Mouse (Mus musculus): ENCODE measurements around the gene Scn5a. TPM values are rescaled to one million over a fixed set of nuclear protein-coding genes. Genes with fewer than 3 reads are reported as not detected.

Gene Scn5a
- polyA plus RNA-seq, 1 experiment from 2014 or later: 0.34 TPM

DNA sequence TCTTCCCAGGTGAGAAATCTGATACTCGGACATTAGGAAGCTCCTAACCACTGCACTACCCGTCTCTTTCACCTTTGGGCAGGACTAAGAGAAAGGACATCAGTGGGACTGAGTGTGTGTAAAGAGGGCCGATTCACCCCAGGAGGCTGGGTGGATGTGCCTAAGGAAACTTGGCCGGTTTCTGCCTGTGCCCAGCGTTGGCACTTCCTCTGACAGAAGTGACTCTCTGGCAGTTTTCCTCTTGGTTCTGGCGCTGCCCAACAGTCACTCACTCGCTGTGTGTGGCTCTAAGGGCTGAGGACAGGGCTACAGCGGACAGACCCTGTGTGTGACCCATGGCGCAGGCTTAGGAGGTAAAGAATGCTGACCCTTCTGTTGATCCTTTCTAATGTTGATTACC, 8.2 kb downstream of the Scn5a start:
- no peak for TF ChIP-seq CTCF (IDR thresholded peaks at IDR 0.05; ENCODE audit: low read depth)
- WGBS: 33% methylated on average over 9 of the region's 9 CpGs
- Histone ChIP-seq H3K4me2 (replicated peaks; ENCODE audit: low read depth) (no peak overlapping the region), H3K9me3 (ENCODE audit: control insufficient read depth) (no peaks in the 10 kb centered on the region), H3K4me3 (ENCODE audit: low read depth, low read length) (no peak overlapping the region), H3K27me3 (replicated peaks; ENCODE audit: control insufficient read depth, insufficient read depth, low read length) (peaks cover 25% of the 10 kb centered on the region), H3K9ac (ENCODE audit: low read depth, low read length) (no peak overlapping the region), H3K36me3 (ENCODE audit: control insufficient read depth, insufficient read depth) (no peaks in the 10 kb centered on the region), H3K27ac (ENCODE audit: low read depth, low read length) (no peak overlapping the region), H3K4me1 (replicated peaks; ENCODE audit: control insufficient read depth, insufficient read depth, low read length) (no peaks in the 10 kb centered on the region)
- ATAC-seq: no peak

DNA sequence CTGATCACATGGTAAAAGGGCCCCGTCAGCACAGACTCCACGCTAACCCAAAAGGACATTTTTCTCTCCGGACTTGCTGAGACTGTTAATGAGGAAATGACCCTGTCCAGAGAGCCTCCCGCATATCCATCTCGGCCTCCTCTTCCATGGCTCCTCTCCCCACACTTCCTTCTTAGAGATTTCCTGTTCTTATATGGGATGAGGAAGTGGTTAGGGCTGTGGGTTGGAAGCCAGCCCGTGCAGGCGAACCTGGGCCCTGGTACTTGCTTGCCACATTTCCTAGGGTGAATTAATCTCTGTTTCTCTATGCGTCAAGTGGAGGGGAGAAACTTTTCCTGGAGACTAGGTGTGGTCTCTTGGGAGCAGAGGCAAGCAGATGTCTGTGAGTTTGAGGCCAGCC, 10.1 kb downstream of the Scn5a start:
- H3K9me3 ChIP-seq (ENCODE audit: control insufficient read depth): no peaks in the 10 kb centered on the region
- no peak for TF ChIP-seq CTCF (IDR thresholded peaks at IDR 0.05; ENCODE audit: low read depth)
- ATAC-seq: no peak
- no peak overlapping the region for H3K9ac ChIP-seq (ENCODE audit: low read depth, low read length)
- H3K4me2 ChIP-seq (replicated peaks; ENCODE audit: low read depth): no peak overlapping the region
- H3K36me3 ChIP-seq (ENCODE audit: control insufficient read depth, insufficient read depth): no peaks in the 10 kb centered on the region
- peaks cover 22% of the 10 kb centered on the region for H3K27me3 ChIP-seq (replicated peaks; ENCODE audit: control insufficient read depth, insufficient read depth, low read length)
- WGBS: 80% methylated on average over 8 of the region's 8 CpGs
- no peak overlapping the region for H3K4me3 ChIP-seq (ENCODE audit: low read depth, low read length)
- H3K4me1 ChIP-seq (replicated peaks; ENCODE audit: control insufficient read depth, insufficient read depth, low read length): no peaks in the 10 kb centered on the region
- H3K27ac ChIP-seq (ENCODE audit: low read depth, low read length): no peak overlapping the region

DNA sequence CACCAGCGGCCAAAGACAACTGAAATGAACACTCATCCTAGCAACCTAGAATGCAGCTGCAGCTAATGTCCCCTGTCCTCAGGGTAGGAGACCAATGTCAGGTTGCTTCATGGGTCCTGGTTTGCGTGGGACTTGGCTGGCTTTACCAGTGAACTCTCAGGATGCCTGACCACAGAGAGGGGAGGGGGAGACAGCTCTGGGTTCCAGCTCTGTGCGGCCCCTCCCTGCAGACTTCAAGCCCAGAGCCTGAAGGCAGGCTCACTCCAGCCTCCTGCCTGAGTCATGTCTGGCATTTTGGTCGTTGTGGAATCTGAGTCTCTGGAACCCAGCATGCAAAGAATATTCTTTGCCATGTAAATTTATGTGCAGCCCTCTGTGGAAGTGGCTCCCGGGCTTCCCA, 11.0 kb downstream of the Scn5a start:
- H3K36me3 ChIP-seq (ENCODE audit: control insufficient read depth, insufficient read depth): no peaks in the 10 kb centered on the region
- H3K27ac ChIP-seq (ENCODE audit: low read depth, low read length): no peak overlapping the region
- no peaks in the 10 kb centered on the region for H3K4me1 ChIP-seq (replicated peaks; ENCODE audit: control insufficient read depth, insufficient read depth, low read length)
- no peak overlapping the region for H3K4me2 ChIP-seq (replicated peaks; ENCODE audit: low read depth)
- H3K9me3 ChIP-seq (ENCODE audit: control insufficient read depth): no peaks in the 10 kb centered on the region
- no peak overlapping the region for H3K4me3 ChIP-seq (ENCODE audit: low read depth, low read length)
- no peak for ATAC-seq
- WGBS: 85% methylated on average over 5 of the region's 5 CpGs
- no peak overlapping the region for H3K9ac ChIP-seq (ENCODE audit: low read depth, low read length)
- peaks cover 16% of the 10 kb centered on the region for H3K27me3 ChIP-seq (replicated peaks; ENCODE audit: control insufficient read depth, insufficient read depth, low read length)
- no peak for TF ChIP-seq CTCF (IDR thresholded peaks at IDR 0.05; ENCODE audit: low read depth)

DNA sequence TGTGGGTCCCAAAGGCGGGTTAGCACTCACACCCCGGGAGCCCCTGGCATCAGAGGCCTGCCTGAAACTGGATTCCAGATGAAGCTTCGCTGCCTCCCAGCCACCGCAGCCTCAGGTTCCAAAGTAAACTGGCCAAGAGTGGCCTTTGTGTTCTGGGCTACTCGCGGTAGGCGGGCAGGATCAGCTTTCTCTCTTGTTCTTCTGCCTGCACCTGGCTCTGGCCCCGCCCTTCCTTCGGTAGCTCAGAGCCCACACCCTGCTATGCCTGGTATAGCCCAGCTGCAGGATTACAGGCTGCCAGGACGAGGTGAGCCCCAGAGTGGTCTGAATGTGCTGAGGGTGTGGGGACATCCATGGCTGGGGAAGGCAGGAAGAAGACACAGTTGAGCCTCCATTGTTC, 12.6 kb downstream of the Scn5a start:
- ATAC-seq: no peak
- Histone ChIP-seq H3K4me3 (ENCODE audit: low read depth, low read length) (no peak overlapping the region), H3K36me3 (ENCODE audit: control insufficient read depth, insufficient read depth) (no peaks in the 10 kb centered on the region), H3K27me3 (replicated peaks; ENCODE audit: control insufficient read depth, insufficient read depth, low read length) (peaks cover 10% of the 10 kb centered on the region; the same call in 1 of the 2 replicates), H3K9ac (ENCODE audit: low read depth, low read length) (no peak overlapping the region), H3K9me3 (ENCODE audit: control insufficient read depth) (no peaks in the 10 kb centered on the region), H3K4me2 (replicated peaks; ENCODE audit: low read depth) (no peak overlapping the region), H3K27ac (ENCODE audit: low read depth, low read length) (no peak overlapping the region), H3K4me1 (replicated peaks; ENCODE audit: control insufficient read depth, insufficient read depth, low read length) (no peaks in the 10 kb centered on the region)
- no peak for TF ChIP-seq CTCF (IDR thresholded peaks at IDR 0.05; ENCODE audit: low read depth)
- WGBS: 7% methylated on average over 10 of the region's 10 CpGs

DNA sequence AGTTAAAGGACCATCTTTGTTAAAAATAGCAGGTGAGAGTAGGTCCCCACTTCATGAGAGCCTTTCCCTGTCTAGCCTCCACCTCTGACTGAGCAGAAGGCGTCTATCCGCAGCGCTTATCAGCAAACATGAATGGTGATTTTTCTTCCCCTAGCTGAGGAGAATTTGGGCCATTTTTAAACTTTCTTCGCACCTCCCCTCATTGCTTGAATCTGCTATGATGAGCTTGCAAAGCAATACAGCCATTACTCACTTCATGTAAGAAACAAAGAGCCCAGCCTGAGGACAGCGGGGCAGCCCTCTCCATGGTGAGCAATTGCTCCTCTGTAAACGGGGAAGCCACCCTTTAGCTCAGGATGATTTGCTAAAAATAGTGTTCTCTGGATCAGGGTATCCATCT, 14.0 kb downstream of the Scn5a start:
- Histone ChIP-seq H3K9ac (ENCODE audit: low read depth, low read length) (no peak overlapping the region), H3K27ac (ENCODE audit: low read depth, low read length) (no peak overlapping the region), H3K4me1 (replicated peaks; ENCODE audit: control insufficient read depth, insufficient read depth, low read length) (no peaks in the 10 kb centered on the region), H3K27me3 (replicated peaks; ENCODE audit: control insufficient read depth, insufficient read depth, low read length) (peaks cover 2% of the 10 kb centered on the region; the same call in 1 of the 2 replicates), H3K9me3 (ENCODE audit: control insufficient read depth) (no peaks in the 10 kb centered on the region), H3K36me3 (ENCODE audit: control insufficient read depth, insufficient read depth) (no peaks in the 10 kb centered on the region), H3K4me2 (replicated peaks; ENCODE audit: low read depth) (no peak overlapping the region), H3K4me3 (ENCODE audit: low read depth, low read length) (no peak overlapping the region)
- ATAC-seq: no peak
- WGBS: 75% methylated on average over 6 of the region's 6 CpGs
- no peak for TF ChIP-seq CTCF (IDR thresholded peaks at IDR 0.05; ENCODE audit: low read depth)

DNA sequence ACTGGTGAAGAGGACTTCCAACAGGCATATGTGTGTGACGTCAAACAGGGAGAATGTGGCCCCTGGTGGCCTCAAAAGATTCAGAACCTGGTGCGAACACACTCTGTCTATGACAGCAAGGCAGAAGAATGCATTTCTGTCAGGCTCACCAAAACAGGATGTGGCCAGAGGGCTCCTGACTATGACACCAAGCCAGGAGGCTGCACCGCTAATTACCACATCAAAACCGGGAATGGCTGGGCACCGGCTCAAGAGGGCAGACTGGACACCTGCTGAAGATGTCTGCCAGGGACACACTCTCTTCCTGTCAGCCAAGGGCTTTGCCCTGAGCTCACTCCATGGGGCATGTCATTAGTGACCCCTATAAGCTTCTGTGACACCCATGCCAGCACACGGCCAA, 15.2 kb downstream of the Scn5a start:
- no peaks in the 10 kb centered on the region for H3K9me3 ChIP-seq (ENCODE audit: control insufficient read depth)
- no peak overlapping the region for H3K4me3 ChIP-seq (ENCODE audit: low read depth, low read length)
- no peaks in the 10 kb centered on the region for H3K36me3 ChIP-seq (ENCODE audit: control insufficient read depth, insufficient read depth)
- no peak overlapping the region for H3K9ac ChIP-seq (ENCODE audit: low read depth, low read length)
- TF ChIP-seq CTCF (IDR thresholded peaks at IDR 0.05; ENCODE audit: low read depth): no peak
- no peak overlapping the region for H3K4me2 ChIP-seq (replicated peaks; ENCODE audit: low read depth)
- 69% methylated on average over 6 of the region's 6 CpGs for WGBS
- no peaks in the 10 kb centered on the region for H3K27me3 ChIP-seq (replicated peaks; ENCODE audit: control insufficient read depth, insufficient read depth, low read length)
- no peaks in the 10 kb centered on the region for H3K4me1 ChIP-seq (replicated peaks; ENCODE audit: control insufficient read depth, insufficient read depth, low read length)
- no peak overlapping the region for H3K27ac ChIP-seq (ENCODE audit: low read depth, low read length)
- ATAC-seq: no peak

DNA sequence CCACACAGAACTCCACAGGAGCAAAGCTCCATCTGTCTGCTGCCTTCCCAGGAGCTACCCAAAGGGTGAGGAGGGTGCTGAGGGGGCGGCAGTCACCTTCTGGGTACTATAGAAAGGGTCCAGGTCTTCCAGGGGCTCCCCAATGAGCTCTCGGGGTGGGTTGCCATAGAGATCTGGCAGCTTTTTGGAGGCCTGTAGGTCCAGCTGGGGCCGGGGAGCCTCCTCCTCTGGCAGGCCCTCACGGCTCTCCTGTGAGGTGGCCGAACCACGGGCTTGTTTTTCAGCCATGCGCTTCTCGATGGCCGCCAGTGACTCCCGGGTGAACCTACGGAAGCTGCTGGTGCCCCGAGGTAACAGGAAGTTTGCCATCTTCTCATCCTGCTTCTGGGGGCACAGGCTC, 16.6 kb downstream of the Scn5a start:
- no peak overlapping the region for H3K27ac ChIP-seq (ENCODE audit: low read depth, low read length)
- H3K36me3 ChIP-seq (ENCODE audit: control insufficient read depth, insufficient read depth): no peaks in the 10 kb centered on the region
- 69% methylated on average over 12 of the region's 12 CpGs for WGBS
- H3K4me2 ChIP-seq (replicated peaks; ENCODE audit: low read depth): no peak overlapping the region
- no peaks in the 10 kb centered on the region for H3K4me1 ChIP-seq (replicated peaks; ENCODE audit: control insufficient read depth, insufficient read depth, low read length)
- ATAC-seq: no peak
- no peaks in the 10 kb centered on the region for H3K27me3 ChIP-seq (replicated peaks; ENCODE audit: control insufficient read depth, insufficient read depth, low read length)
- no peak overlapping the region for H3K4me3 ChIP-seq (ENCODE audit: low read depth, low read length)
- no peaks in the 10 kb centered on the region for H3K9me3 ChIP-seq (ENCODE audit: control insufficient read depth)
- no peak for TF ChIP-seq CTCF (IDR thresholded peaks at IDR 0.05; ENCODE audit: low read depth)
- H3K9ac ChIP-seq (ENCODE audit: low read depth, low read length): no peak overlapping the region

Measured in intestine, postnatal 0 days (tissue).